Mouse (Mus musculus): ENCODE results near the gene Higd1a.

DNA sequence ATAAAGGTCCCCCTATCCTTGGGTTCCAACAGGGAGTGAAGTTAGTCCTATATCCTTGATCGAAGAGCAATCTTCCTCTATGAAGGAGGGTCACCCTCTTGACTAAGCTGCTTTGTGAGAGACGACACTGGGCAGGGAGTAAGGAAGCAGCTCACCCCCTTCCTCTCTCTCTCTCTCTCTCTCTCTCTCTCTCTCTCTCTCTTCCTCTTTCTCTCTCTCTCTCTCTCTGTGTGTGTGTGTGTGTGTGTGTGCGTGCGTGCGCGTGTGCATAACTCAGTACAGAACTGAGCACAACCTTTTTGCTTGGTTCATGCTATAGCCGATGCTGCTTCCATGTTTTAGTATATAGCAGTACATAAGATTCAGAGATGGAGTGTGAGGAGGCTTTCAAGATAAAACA lies 46.8 kb upstream of the Higd1a start:
- TF ChIP-seq CTCF (IDR thresholded peaks at IDR 0.05; ENCODE audit: low read depth, low read length) (no peak), POLR2A (IDR thresholded peaks at IDR 0.05; ENCODE audit: borderline replicate concordance, low read depth, low read length) (no peak)

Data from bone marrow macrophage, adult 2 months (primary cell).